Mouse (Mus musculus): ENCODE results near the gene Capn7. TPM values are rescaled to one million over a fixed set of nuclear protein-coding genes. Genes with fewer than 3 reads are reported as not detected.

Gene Capn7
- total and polyA plus RNA-seq, 3 experiments, result 23.2 to 83.7 (median 30.0) TPM

DNA sequence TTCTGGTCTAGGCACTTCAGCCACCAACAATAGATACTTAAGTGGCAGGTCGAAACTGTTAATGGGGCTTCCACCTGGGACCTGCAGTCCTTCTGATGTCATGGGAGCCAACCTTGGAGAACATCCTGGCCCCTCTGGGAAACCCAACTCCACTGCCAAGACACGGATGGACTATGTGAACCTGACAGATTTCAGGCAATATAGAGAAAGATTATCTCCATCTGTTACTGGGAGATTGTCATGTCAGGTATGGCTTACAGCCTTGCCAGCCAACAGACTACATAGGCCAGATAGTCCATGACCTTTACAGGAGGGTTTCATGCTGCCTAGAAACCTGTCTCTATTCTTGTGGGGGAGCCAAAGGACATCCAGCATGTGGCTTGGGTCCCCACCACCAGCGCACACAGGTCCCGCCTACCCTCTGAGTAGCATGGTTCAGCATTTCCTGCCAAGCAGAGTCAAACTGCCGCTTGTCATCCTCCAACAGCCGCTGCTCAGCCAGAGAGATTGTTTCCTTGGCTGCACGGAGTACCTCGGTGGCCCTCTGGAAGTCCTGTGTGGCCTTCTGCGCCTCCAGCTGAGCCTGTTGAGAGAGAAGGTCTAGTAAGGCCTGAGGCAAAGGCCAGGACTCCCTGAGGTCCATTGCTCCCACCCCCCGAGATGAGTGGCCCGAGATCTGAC, 51.0 kb downstream of the Capn7 start:
- no peak for DNase-seq (ENCODE audit: low read depth, low spot score)
- TF ChIP-seq USF1 (IDR thresholded peaks at IDR 0.05; ENCODE audit: low read depth, low read length), result no peak
- no peak for TF ChIP-seq TCF12 (IDR thresholded peaks at IDR 0.05; ENCODE audit: low read depth, low read length)
- TF ChIP-seq ZKSCAN1 (IDR thresholded peaks at IDR 0.05; ENCODE audit: low read depth, low read length), result no peak
- TF ChIP-seq SMC3 (IDR thresholded peaks at IDR 0.05; ENCODE audit: low read depth, low read length), result no peak
- TF ChIP-seq SIN3A (IDR thresholded peaks at IDR 0.05; ENCODE audit: low read length), result no peak
- TF ChIP-seq TAL1 (IDR thresholded peaks at IDR 0.05; ENCODE audit: low read length), result no peak
- Histone ChIP-seq H3K27me3 (ENCODE audit: control insufficient read depth in 1 of 2, insufficient read depth in 2 of 2, low read length in 2 of 2) (no peaks in the 10 kb centered on the region), H3K9me3 (replicated peaks; ENCODE audit: insufficient read depth, low read length) (no peaks in the 10 kb centered on the region), H3K9ac (ENCODE audit: control insufficient read depth, low read depth, low read length, poor library complexity, severe bottlenecking) (no peak overlapping the region), H3K36me3 (ENCODE audit: control insufficient read depth in 1 of 2, insufficient read depth in 2 of 2, low read length in 2 of 2) (no peaks in the 10 kb centered on the region), H3K4me1 (ENCODE audit: control insufficient read depth in 1 of 2, insufficient read depth in 2 of 2, low read length in 2 of 2) (no peaks in the 10 kb centered on the region), H3K4me3 (ENCODE audit: control insufficient read depth in 1 of 2, insufficient read depth in 1 of 2, low read depth in 2 of 2, low read length in 2 of 2) (no peak overlapping the region), H3K79me2 (ENCODE audit: control insufficient read depth, insufficient read depth, low read length, poor library complexity) (no peaks in the 10 kb centered on the region), H3K27ac (ENCODE audit: control insufficient read depth, low read depth, low read length) (no peak overlapping the region)

DNA sequence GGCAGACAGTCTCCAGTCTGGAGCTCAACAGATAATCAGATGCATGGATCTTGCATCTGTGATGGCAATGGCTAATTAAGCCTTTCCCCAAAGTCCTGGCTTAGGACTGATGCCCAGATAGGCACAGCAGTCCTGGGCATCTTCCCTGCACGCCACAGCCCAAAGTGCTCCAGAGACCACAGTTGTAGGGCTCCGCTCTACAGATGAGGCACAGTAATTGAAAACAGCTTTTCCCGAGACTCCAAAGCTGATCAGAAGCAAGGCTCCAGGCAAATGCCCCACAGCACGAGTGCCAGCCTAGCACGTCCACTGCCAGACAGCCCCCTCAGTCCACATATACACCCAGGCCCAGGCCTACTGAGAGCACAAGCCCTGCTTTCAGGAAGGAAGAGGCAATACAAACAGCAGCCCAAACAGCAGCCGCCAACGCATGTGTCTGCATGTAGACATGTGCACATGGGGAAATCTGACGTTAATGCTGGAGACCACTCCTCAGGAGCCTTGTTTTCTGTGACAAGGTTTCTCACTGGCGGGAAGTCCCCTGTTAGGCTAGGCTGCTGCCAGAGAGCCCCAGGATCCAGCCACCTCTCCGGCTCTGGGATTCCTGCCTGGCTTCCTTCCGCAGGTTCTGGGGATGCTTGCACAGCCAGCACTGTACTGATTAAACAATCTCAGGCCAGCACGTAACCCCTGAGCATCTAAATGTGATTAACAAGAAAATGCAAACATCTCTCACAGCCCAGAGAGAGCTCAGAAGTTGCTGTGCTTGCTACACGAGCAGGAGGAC, 51.8 kb downstream of the Capn7 start:
- Histone ChIP-seq H3K27me3 (ENCODE audit: control insufficient read depth in 1 of 2, insufficient read depth in 2 of 2, low read length in 2 of 2) (no peaks in the 10 kb centered on the region), H3K9me3 (replicated peaks; ENCODE audit: insufficient read depth, low read length) (no peaks in the 10 kb centered on the region), H3K79me2 (ENCODE audit: control insufficient read depth, insufficient read depth, low read length, poor library complexity) (no peaks in the 10 kb centered on the region), H3K4me3 (ENCODE audit: control insufficient read depth in 1 of 2, insufficient read depth in 1 of 2, low read depth in 2 of 2, low read length in 2 of 2) (no peak overlapping the region), H3K36me3 (ENCODE audit: control insufficient read depth in 1 of 2, insufficient read depth in 2 of 2, low read length in 2 of 2) (no peaks in the 10 kb centered on the region), H3K27ac (ENCODE audit: control insufficient read depth, low read depth, low read length) (no peak overlapping the region), H3K9ac (ENCODE audit: control insufficient read depth, low read depth, low read length, poor library complexity, severe bottlenecking) (no peak overlapping the region), H3K4me1 (ENCODE audit: control insufficient read depth in 1 of 2, insufficient read depth in 2 of 2, low read length in 2 of 2) (no peaks in the 10 kb centered on the region)
- no peak for DNase-seq (ENCODE audit: low read depth, low spot score)
- TF ChIP-seq CHD2 (IDR thresholded peaks at IDR 0.05; ENCODE audit: low read length) (no peak), GATA1 (IDR thresholded peaks at IDR 0.05; ENCODE audit: low read depth, low read length) (no peak), NRF1 (IDR thresholded peaks at IDR 0.05; ENCODE audit: insufficient read depth, low read depth, low read length, poor library complexity, severe bottlenecking) (no peak)

DNA sequence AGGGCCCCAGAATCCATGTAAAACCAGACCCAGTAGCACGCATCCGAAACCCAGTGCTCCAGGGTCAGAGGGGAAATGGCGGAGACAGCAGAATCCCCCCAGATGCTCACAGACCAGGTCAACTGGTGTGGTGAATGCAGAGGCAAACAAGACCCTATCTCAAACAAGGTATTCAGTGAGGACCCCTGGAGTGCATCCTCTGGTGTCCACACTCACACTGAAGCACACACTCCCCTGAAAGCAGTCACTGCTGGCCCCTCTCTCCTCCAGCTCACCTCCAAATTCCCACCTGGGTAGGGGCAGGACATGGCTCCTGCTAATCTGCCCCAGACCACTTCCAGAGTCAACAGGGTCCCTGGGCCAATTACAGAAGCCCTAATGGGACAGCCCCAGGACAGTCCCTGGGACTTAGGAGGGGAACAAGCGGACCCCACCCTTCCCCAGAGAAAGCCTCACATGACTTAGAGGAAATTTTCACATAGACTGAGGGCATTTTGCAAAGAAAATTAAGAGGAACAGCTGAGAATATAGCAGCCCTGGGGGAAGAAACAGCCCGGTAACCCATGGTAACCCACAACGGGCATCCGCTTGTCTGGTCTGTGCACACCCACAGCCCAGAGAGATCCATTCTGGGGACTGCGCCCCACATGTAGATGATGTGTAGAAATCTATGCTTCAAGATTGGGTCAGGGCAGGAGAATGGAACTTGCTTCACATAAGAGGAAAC, 53.1 kb downstream of the Capn7 start:
- no peak for DNase-seq (ENCODE audit: low read depth, low spot score)
- H3K27me3 ChIP-seq (ENCODE audit: control insufficient read depth in 1 of 2, insufficient read depth in 2 of 2, low read length in 2 of 2), result no peaks in the 10 kb centered on the region
- H3K27ac ChIP-seq (ENCODE audit: control insufficient read depth, low read depth, low read length), result no peak overlapping the region
- H3K9ac ChIP-seq (ENCODE audit: control insufficient read depth, low read depth, low read length, poor library complexity, severe bottlenecking), result no peak overlapping the region
- H3K79me2 ChIP-seq (ENCODE audit: control insufficient read depth, insufficient read depth, low read length, poor library complexity), result no peaks in the 10 kb centered on the region
- no peaks in the 10 kb centered on the region for H3K4me1 ChIP-seq (ENCODE audit: control insufficient read depth in 1 of 2, insufficient read depth in 2 of 2, low read length in 2 of 2)
- no peaks in the 10 kb centered on the region for H3K36me3 ChIP-seq (ENCODE audit: control insufficient read depth in 1 of 2, insufficient read depth in 2 of 2, low read length in 2 of 2)
- TF ChIP-seq SMC3 (IDR thresholded peaks at IDR 0.05; ENCODE audit: low read depth, low read length) (no peak), TCF12 (IDR thresholded peaks at IDR 0.05; ENCODE audit: low read depth, low read length) (no peak), HCFC1 (IDR thresholded peaks at IDR 0.05; ENCODE audit: low read depth, low read length) (no peak), E2F4 (IDR thresholded peaks at IDR 0.05; ENCODE audit: borderline replicate concordance, low read depth, low read length) (no peak), MYB (IDR thresholded peaks at IDR 0.05; ENCODE audit: low read depth, low read length) (no peak), RCOR1 (IDR thresholded peaks at IDR 0.05; ENCODE audit: low read depth, low read length) (no peak), MAFK (IDR thresholded peaks at IDR 0.05; ENCODE audit: borderline replicate concordance, low read depth, low read length) (no peak), EP300 (IDR thresholded peaks at IDR 0.05; ENCODE audit: low read depth in 1 of 2, low read length in 2 of 2) (no peak), TBP (IDR thresholded peaks at IDR 0.05; ENCODE audit: low read depth, low read length) (no peak)
- no peaks in the 10 kb centered on the region for H3K9me3 ChIP-seq (replicated peaks; ENCODE audit: insufficient read depth, low read length)
- H3K4me3 ChIP-seq (ENCODE audit: control insufficient read depth in 1 of 2, insufficient read depth in 1 of 2, low read depth in 2 of 2, low read length in 2 of 2), result no peak overlapping the region

Measured in MEL (cell line).